Mouse (Mus musculus) activated CD4-positive, CD25-positive, alpha-beta regulatory T cell, adult 4 months (primary cell): ENCODE results near the gene Fgd4. TPM values are rescaled to one million over a fixed set of nuclear protein-coding genes. Genes with fewer than 3 reads are reported as not detected.

Experiments
- polyA plus RNA-seq, 2 experiments: library from polyadenylated mRNA; unstranded; fragments of 100-300 nt; shearing (Covaris generic); gene quantifications; one replicate each; pipeline ENCODE4 v1.2.1; 2017

The Fgd4 gene
- polyA plus RNA-seq, 2 experiments from 2014 or later, result 0.24 TPM; not detected in 1

Other genes with a start within 250 kb of the Fgd4 start
- gene Dnm1l, start 241.6 kb downstream of the Fgd4 start, polyA plus RNA-seq, result 10 to 100 TPM; 50.8 to 52.9 TPM
- gene Olfr19, start 75.9 kb upstream of the Fgd4 start, polyA plus RNA-seq, result not detected
- gene Spag6l, start 228.9 kb upstream of the Fgd4 start, polyA plus RNA-seq, result under 1 TPM in 1 of 2 experiments, not detected in 1; 0.96 TPM